Mouse (Mus musculus) midbrain, embryonic 14.5 days (tissue): ENCODE results near the gene Alk. TPM values are rescaled to one million over a fixed set of nuclear protein-coding genes. Genes with fewer than 3 reads are reported as not detected.
A peak's percentile ranks its signal among the peaks of the same experiment; 100 is the strongest.

Experiments used
- ATAC-seq: fragments of 200-750 bp; cut with Nextera tagmentation; 2 replicates; pipeline ENCODE4 v1.8.0; 2017; ENCODE audit warnings: moderate number of reproducible peaks, moderate library complexity; ENCODE audit not compliant: low FRiP score, low TSS enrichment
- DNase-seq: peaks from one replicate; pipeline ENCODE4 v3.0.0-alpha.2; 2015
- H3K27ac ChIP-seq: fragments of 300-500 bp; sonication (generic); replicated peaks from 2 replicates; pipeline ENCODE4 v1.5.1; 2014; ENCODE audit warnings: mild to moderate bottlenecking, low read depth, low read length, moderate library complexity
- H3K27me3 ChIP-seq: fragments of 300-500 bp; sonication (generic); 2 replicates; pipeline ENCODE4 v1.6.1; 2014; ENCODE audit warnings: low read length, control low read depth, mixed read lengths; ENCODE audit not compliant: control insufficient read depth, insufficient read depth
- H3K36me3 ChIP-seq: fragments of 300-500 bp; sonication (generic); 2 replicates; pipeline ENCODE4 v1.6.1; 2014; ENCODE audit warnings: low read length, control low read depth; ENCODE audit not compliant: control insufficient read depth, insufficient read depth
- H3K4me1 ChIP-seq: fragments of 300-500 bp; sonication (generic); 2 replicates; pipeline ENCODE4 v1.6.1; 2014; ENCODE audit warnings: mild to moderate bottlenecking, antibody characterized with exemption, low read length, control low read depth; ENCODE audit not compliant: control insufficient read depth, insufficient read depth
- H3K4me2 ChIP-seq: fragments of 300-500 bp; sonication (generic); 2 replicates; pipeline ENCODE4 v1.6.1; 2014; ENCODE audit warnings: mild to moderate bottlenecking, low read length, moderate library complexity
- H3K4me3 ChIP-seq: fragments of 300-500 bp; sonication (generic); replicated peaks from 2 replicates; pipeline ENCODE4 v1.5.1; 2014; ENCODE audit warnings: low read depth, low read length
- H3K9ac ChIP-seq: fragments of 300-500 bp; sonication (generic); replicated peaks from 2 replicates; pipeline ENCODE4 v1.6.1; 2014; ENCODE audit warnings: mild to moderate bottlenecking, low read length, moderate library complexity
- H3K9me3 ChIP-seq: fragments of 300-500 bp; sonication (generic); 2 replicates; pipeline ENCODE4 v1.6.1; 2016; ENCODE audit warnings: low read length, control low read depth, mixed read lengths; ENCODE audit not compliant: control insufficient read depth
- WGBS: fragments of 180-500 bp; shearing (Covaris S2); extraction: QIAGEN DNeasy Blood & Tissue Kit; methylation state at CpG from one replicate; pipeline ENCODE4 v1.1.7; 2014; 5-methylcytosine and 5-hydroxymethylcytosine counted together
- polyA plus RNA-seq: library from polyadenylated mRNA; unstranded; fragments of >200 nt; fragmentation: Nextera tagmentation; extraction: Ambion mirVana; gene quantifications from 2 replicates; pipeline ENCODE4 v1.2.1, GENCODE M21; 2014

Alk gene
- polyA plus RNA-seq, 1 experiment from 2014 or later, result 2.6 TPM

DNA sequence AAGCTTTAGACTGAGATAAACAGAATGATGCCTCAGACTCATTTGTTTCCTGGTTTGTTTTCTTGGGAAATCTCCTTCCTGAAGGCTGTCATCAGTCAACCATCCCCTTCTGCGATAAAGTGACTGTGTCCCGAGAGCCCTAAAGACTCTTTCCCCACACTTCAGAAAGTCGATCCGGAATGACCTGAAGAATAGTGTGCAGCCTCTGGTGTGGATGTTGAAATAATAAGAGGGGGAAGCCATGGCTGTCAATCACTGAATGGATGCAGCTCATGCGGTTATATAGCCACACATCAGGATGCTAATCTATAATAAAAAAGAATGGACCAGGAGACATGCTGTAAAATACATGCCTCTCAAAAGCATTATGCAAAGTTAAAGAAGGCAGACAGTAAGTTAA is 653.5 kb downstream of the Alk start:
- Histone ChIP-seq H3K27me3 (no peaks in the 10 kb centered on the region; the same call in 1 of the 2 replicates), H3K9ac (no peak overlapping the region), H3K4me1 (peaks cover 8% of the 10 kb centered on the region), H3K27ac (no peak overlapping the region), H3K4me2 (no peak overlapping the region), H3K36me3 (no peaks in the 10 kb centered on the region), H3K4me3 (no peak overlapping the region), H3K9me3 (no peaks in the 10 kb centered on the region)
- ATAC-seq (no peak), DNase-seq (no peak)
- WGBS, result 16% methylated on average over 5 of the region's 5 CpGs

GRCm38 (mm10) chr17:71948687-71949086 is 655.7 kb downstream of the Alk start:
- H3K4me1 ChIP-seq, result peaks cover 8% of the 10 kb centered on the region
- no peak overlapping the region for H3K4me2 ChIP-seq
- H3K9me3 ChIP-seq, result no peaks in the 10 kb centered on the region
- no peak overlapping the region for H3K27ac ChIP-seq
- H3K27me3 ChIP-seq, result no peaks in the 10 kb centered on the region; the same call in 1 of the 2 replicates
- no peak for DNase-seq
- ATAC-seq, result no peak
- WGBS, result 89% methylated on average over 5 of the region's 5 CpGs
- no peak overlapping the region for H3K4me3 ChIP-seq
- no peak overlapping the region for H3K9ac ChIP-seq
- H3K36me3 ChIP-seq, result no peaks in the 10 kb centered on the region

DNA sequence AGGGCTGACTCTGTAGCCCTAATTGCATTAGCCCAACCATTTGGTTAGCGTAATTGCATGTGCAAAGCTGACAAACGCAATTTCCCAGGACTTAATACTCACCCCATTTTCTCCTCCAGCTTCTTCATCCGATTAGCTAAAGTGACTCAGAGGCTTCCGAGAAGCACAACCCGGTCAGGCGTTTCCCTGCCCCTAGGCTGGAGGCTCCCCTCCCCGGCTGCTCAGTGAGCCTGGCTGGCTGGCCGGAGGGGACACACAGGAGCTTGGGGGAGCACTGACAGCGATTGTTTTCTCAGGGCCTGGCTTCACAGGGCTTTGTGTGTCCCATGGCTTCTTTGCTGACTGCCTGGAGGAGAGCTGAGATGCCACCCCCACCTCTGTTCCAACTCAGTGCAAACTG is 657.0 kb downstream of the Alk start:
- WGBS, result 4% methylated on average over 9 of the region's 9 CpGs
- no peak overlapping the region for H3K9ac ChIP-seq
- H3K4me2 ChIP-seq, result 0 out of 2 replicates have a peak overlapping the region, but pooled peaks have one; percentile 21
- peak; percentile 58 for DNase-seq
- no peak for ATAC-seq
- no peaks in the 10 kb centered on the region for H3K9me3 ChIP-seq
- H3K27ac ChIP-seq, result no peak overlapping the region
- H3K4me3 ChIP-seq, result no peak overlapping the region
- peaks cover 8% of the 10 kb centered on the region for H3K4me1 ChIP-seq
- H3K36me3 ChIP-seq, result no peaks in the 10 kb centered on the region
- no peaks in the 10 kb centered on the region; the same call in 1 of the 2 replicates for H3K27me3 ChIP-seq

DNA sequence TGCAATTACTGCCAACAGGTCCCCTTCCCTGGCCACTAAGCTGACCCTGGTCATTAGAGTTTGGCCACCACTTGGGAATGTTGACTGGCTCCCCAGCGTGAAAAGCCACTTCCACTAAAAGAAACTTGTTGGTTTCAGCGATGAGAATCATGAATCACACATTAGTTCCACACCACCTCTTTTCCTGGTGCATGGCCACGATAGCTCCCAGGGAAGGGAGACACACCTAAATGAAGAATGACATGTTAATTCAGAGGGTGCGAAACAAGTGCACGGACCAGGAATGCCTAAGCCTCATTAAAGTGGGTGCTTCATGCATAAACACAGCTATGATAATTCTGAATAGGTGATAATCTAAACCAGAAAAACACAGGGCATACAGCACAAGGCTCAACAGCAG is 660.4 kb downstream of the Alk start:
- no peaks in the 10 kb centered on the region for H3K36me3 ChIP-seq
- ATAC-seq, result no peak
- no peaks in the 10 kb centered on the region for H3K9me3 ChIP-seq
- H3K27me3 ChIP-seq, result no peaks in the 10 kb centered on the region
- no peak overlapping the region for H3K4me3 ChIP-seq
- 70% methylated on average over 5 of the region's 5 CpGs for WGBS
- H3K9ac ChIP-seq, result no peak overlapping the region
- H3K4me2 ChIP-seq, result no peak overlapping the region
- H3K4me1 ChIP-seq, result peaks cover 8% of the 10 kb centered on the region
- no peak for DNase-seq
- H3K27ac ChIP-seq, result no peak overlapping the region

DNA sequence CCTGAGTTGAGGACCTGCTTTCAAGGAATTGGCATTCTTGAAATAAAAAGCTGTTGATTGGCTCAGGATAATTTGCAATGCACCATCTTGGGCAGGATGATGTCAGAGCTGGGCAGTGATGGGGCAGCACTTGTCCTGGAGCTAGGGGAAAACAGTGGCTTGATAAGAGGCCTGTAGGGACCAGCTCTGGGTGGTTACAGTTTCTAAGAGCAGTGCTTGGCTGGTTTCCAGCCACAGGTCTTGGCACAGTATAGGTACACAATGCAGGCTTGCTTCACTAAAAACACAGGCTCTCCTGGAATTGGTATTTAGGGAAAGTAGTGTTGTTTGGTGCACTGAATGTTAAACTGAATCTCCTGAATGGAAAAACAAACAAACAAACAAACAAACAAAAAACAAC is 662.4 kb downstream of the Alk start:
- Histone ChIP-seq H3K9me3 (no peaks in the 10 kb centered on the region), H3K9ac (no peak overlapping the region), H3K4me1 (peaks cover 1% of the 10 kb centered on the region), H3K27me3 (no peaks in the 10 kb centered on the region), H3K4me2 (no peak overlapping the region), H3K4me3 (no peak overlapping the region), H3K36me3 (no peaks in the 10 kb centered on the region), H3K27ac (no peak overlapping the region)
- no peak for DNase-seq
- ATAC-seq, result no peak

DNA sequence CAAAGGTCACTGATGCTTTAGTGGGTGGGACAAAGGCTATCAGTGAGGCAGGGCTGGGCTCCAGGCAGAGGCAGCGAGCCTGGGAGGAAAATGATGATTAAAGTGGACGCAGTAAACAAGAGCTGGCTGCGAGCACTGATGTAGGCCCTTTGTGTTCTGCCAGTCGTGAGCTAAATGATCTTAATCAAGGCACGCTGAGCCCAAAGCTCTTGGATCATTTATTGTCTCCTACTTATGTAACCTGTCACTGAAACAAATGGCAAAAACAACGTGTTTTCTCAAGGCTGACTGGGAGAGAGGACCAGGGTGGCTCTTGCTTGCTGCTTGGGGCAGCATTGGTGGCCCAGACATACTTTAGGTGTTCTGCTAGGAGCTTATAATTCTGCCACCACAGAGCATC is 663.0 kb downstream of the Alk start:
- Histone ChIP-seq H3K4me3 (no peak overlapping the region), H3K36me3 (no peaks in the 10 kb centered on the region), H3K9me3 (no peaks in the 10 kb centered on the region), H3K27ac (no peak overlapping the region), H3K4me2 (no peak overlapping the region), H3K4me1 (no peaks in the 10 kb centered on the region), H3K9ac (no peak overlapping the region), H3K27me3 (no peaks in the 10 kb centered on the region)
- DNase-seq, result no peak
- WGBS, result 40% methylated on average over 6 of the region's 6 CpGs
- no peak for ATAC-seq

DNA sequence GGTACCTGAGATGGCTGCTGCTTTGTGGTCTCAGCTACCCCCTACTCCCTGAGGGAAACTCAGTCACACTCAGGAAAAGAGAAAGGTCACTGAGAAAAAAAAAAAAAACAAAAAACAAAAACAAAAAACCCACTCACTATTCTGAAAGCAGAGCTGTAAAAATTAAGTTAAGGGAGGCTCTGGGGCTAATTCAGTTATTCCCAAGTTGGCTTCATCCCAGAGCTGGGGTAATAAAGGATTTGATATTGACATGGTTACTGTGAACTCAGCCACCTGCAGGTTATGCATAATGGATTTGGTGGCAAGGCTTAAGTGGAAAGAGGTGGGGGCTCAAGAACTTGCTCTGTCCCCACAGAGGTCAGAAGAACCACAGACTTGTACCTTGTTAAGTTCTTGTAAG is 667.7 kb downstream of the Alk start:
- ATAC-seq (no peak), DNase-seq (no peak)
- H3K9me3 ChIP-seq, result no peaks in the 10 kb centered on the region
- H3K27ac ChIP-seq, result no peak overlapping the region
- H3K4me2 ChIP-seq, result no peak overlapping the region
- H3K27me3 ChIP-seq, result no peaks in the 10 kb centered on the region
- no peak overlapping the region for H3K9ac ChIP-seq
- no peaks in the 10 kb centered on the region for H3K4me1 ChIP-seq
- H3K36me3 ChIP-seq, result no peaks in the 10 kb centered on the region
- no peak overlapping the region for H3K4me3 ChIP-seq

- WGBS, result 91% methylated on average over 10 of the region's 10 CpGs
- Histone ChIP-seq H3K27me3 (no peaks in the 10 kb centered on the region), H3K4me3 (no peak overlapping the region), H3K27ac (no peak overlapping the region), H3K36me3 (no peaks in the 10 kb centered on the region), H3K9me3 (peaks cover 4% of the 10 kb centered on the region; the same call in 1 of the 2 replicates), H3K9ac (no peak overlapping the region), H3K4me1 (no peaks in the 10 kb centered on the region), H3K4me2 (no peak overlapping the region)
- DNase-seq (no peak), ATAC-seq (no peak)
Measured at GRCm38 (mm10) chr17:71935837-71936236, 668.6 kb downstream of the Alk start.

DNA sequence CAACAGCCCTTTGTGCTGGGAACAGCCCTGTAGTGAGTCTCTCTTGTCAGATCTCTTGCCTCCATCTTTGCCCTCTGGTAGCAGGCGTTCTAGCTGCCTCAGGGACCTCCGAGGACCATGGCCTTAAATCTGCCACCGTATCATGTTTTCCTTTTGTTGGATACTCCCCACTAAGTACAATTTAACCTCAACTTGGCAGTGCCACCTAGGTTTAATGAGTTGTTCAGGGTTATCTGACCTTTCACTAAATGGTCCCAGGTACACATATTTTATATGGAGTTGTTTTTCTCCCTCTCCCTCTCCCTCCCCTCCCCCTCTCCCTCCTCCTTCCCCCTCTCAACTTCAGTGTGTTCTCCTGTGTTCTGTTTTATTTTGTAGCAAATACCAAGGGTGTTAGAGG is 669.1 kb downstream of the Alk start:
- Histone ChIP-seq H3K4me2 (no peak overlapping the region), H3K4me3 (no peak overlapping the region)
- 36% methylated on average over 3 of the region's 3 CpGs for WGBS

More for the DNA sequence above, 669.1 kb downstream of the Alk start:
- Histone ChIP-seq H3K36me3 (no peaks in the 10 kb centered on the region), H3K27me3 (no peaks in the 10 kb centered on the region), H3K9ac (no peak overlapping the region), H3K9me3 (peaks cover 6% of the 10 kb centered on the region; the same call in 1 of the 2 replicates), H3K27ac (no peak overlapping the region), H3K4me1 (no peaks in the 10 kb centered on the region)
- no peak for ATAC-seq
- no peak for DNase-seq
